Mouse (Mus musculus) neural tube, embryonic 10.5 days (tissue): ENCODE measurements around the gene Apbb1.
A peak's percentile ranks its signal among the peaks of the same experiment; 100 is the strongest.

Experiments
- DNase-seq: peaks from one replicate; pipeline ENCODE4 v3.0.0-alpha.2; 2017; ENCODE audit warnings: low spot score; ENCODE audit errors: extremely low spot score

The Apbb1 gene

DNA sequence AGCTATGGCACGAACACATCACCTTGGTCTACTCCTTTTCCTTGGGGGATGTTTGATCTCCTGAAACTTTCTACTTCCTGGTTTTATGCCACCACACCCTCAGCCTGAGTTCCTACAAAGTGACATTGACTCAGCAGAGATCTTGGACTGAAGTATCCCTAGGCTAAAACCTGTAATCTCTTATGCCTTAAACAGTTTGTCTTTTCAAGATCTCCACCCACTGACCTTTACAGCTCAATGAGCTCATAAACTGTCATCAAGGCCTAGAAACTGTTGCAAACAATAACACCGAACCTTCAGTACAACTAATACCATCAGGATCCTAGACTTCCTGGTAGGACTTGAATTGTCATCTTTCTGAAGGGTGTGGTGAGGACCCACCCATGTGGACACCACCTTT is 57.2 kb downstream of the Apbb1 start:
- DNase-seq = no peak

DNA sequence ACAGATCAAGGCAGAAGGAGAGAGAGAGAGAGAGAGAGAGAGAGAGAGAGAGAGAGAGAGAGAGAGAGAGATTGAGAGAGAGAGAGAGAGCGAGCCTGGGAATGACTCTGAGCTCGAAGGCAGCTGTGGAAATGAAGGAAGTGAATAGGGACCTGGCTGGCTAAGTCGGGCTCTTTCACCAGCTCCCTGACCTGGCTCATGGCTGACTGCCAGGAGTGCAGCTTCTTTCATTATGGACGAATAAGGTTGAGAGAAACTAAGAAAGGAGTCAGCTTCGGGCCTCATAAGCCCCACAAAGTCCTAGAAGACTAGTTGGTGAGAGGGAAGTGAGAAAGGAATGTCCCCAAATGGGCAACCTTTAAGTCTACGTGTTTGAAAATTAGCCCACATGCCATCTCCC is 61.3 kb downstream of the Apbb1 start:
- DNase-seq = no peak

DNA sequence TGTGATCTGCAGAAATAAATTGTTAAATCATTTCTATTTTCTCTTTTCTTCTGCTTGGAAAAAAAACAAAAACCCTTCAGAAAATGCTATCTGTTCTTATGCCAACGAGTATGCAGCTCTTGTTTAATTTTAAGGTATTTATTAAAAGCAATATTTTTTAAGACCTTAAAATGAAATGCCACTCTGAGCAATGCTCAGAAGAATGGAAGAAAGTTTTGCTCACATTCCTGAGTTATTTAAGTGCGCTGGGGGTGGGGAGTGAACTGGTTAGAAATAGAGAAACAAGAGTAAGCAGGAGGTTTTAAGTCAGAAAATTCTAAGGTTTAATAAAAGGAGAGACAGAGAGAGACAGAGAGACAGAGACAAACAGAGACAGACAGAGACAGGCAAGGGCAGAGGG is 61.7 kb downstream of the Apbb1 start:
- no peak for DNase-seq

DNA sequence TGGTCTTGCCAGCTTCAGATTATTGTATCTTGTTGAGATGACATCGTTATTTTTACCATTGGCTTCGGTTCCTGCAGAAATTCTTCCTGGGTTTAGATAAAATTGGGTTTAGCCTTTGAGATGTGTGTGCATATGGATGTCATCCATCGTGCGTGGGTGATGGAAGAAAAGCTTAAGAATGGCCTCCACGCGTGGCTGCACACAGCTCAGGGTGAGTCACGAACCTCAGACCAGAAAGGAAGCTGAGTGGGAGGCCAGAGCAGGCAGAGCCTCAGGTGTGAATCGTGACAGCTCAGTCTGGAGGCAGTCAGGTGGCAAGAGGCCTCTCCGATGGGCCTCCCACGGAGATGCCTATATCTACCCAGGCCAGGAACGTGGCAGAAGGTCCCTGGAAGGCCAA is 62.1 kb downstream of the Apbb1 start:
- no peak for DNase-seq

DNA sequence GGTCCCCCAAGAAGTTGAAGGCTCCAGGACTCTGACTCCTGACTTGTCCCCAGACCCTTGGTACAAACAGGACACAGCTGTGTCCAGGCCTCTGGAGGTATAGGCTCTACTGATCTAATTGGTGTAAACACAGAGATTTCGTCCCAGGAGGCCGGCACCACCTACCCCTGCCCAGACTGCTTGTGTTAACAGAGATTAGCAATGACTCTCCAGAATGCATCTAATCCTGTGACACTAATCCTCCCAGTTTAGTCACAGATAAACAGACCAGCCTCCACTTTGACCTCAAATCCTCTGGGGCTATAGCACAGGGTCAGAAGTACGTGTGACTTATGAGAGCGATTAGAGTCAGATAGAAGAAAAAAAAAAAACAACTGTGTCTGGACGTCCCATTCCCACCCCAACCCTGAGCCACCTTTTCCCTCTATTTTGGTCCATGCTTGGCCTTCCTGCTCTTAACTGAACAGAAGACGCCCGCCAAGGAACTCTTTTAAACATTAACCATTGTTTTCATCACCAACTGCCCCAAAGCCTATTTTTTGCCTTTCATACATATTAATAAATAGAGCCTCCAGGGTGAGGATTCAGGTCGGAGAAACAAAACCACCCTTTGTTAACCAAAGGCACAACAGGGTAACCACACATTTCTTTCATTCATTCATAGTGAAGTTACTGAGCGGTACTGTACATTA is 64.6 kb downstream of the Apbb1 start:
- DNase-seq = no peak

DNA sequence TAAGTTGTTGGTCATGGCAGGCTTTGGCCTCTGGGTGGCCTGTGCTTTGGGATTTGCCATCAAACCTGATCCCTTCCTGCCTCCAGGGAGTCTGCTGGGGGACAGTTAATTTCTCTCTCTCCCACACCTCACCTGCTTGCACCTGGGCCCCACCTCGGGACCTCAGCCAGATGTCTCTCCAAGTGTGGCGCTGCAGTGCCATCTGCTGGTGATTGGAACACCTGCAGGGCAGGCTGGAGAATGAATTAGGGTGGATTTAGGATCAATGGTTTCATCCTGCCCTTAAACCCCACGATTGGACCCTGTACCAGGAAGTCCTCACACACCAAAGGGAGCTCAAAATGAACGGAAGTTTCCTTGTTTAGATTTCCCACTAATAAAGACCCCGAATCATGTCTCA is 66.3 kb downstream of the Apbb1 start:
- DNase-seq = peak; percentile 69

DNA sequence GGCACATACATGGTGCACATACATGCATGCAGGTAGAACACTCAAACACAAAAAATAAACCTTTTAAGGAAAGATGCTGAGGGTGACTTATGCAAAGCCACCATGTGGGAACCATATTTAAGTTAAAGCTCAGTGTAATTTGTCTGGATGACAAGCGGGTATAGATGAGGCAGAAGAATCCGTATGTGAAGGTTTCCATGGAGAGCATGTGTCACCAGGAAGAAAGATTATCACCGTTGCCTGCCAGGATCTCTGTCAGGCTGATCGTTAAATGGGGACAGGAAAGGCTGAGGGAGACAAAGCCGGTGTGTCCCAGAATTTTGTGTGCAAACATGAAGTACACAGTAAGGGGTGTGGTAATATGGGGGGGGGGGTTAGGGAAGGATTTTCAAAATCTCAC is 66.9 kb downstream of the Apbb1 start:
- no peak for DNase-seq

DNA sequence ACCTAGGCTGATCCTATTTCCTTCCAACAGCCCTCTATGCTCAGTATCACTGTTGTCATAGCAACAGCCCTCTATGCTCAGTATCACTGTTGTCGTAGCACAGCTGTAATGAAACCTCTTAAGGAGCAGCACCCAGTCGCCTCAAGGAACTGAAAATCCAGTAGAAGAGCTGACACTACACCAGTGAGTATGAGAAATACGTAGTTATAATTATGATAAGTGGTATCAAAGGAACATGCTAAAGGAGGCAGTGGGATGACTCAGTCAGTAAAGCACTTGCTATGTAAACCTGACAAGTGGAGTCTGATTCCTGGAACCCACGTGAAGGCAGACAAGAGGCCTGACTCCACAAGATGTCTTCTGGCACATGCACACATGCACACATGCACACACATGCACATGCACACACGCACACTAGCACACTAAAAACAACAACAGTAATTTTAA is 67.6 kb downstream of the Apbb1 start:
- no peak for DNase-seq

DNA sequence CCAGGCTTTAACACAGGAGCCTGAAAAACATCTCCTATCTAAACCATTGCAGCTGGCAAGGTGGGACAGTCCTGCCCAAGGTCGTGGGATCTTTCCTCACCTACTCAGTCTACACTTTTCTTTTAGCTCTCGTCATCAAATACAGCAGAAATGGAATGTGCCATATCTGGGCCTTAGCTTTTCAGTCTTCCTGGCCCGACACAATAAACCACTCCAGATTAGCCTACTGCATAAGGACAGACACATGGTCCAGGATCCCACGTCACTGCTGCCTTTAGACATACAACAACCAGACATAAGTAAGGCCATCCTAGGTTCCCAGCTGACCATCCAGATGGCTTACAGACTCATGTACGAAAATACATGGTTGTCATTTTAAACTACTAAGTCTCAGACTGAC is 71.3 kb downstream of the Apbb1 start:
- DNase-seq = no peak
